Mouse (Mus musculus) liver, postnatal 0 days (tissue): ENCODE measurements around the gene Ccdc62. TPM values are rescaled to one million over a fixed set of nuclear protein-coding genes. Genes with fewer than 3 reads are reported as not detected.
A peak's percentile ranks its signal among the peaks of the same experiment; 100 is the strongest.

ENCODE experiments used
- ATAC-seq: fragments of 200-750 bp; cut with Nextera tagmentation; 2 replicates; pipeline ENCODE4 v1.8.0; 2017; ENCODE audit warnings: mild to moderate bottlenecking, moderate library complexity
- DNase-seq: peaks from one replicate; pipeline ENCODE4 v3.0.0-alpha.2; 2016
- H3K27ac ChIP-seq: fragments of 300-500 bp; sonication (generic); 2 replicates; pipeline ENCODE4 v1.5.1; 2014; ENCODE audit warnings: antibody characterized with exemption, moderate library complexity, mild to moderate bottlenecking, low read depth
- H3K27me3 ChIP-seq: fragments of 300-500 bp; sonication (generic); 2 replicates; pipeline ENCODE4 v1.6.1; 2014; ENCODE audit warnings: low read length, control low read depth, mixed read lengths; ENCODE audit not compliant: insufficient read depth
- H3K36me3 ChIP-seq: fragments of 300-500 bp; sonication (generic); replicated peaks from 2 replicates; pipeline ENCODE4 v1.6.1; 2014; ENCODE audit warnings: mild to moderate bottlenecking, control low read depth, low read length, moderate library complexity, mixed read lengths; ENCODE audit not compliant: insufficient read depth
- H3K4me1 ChIP-seq: fragments of 300-500 bp; sonication (generic); 2 replicates; pipeline ENCODE4 v1.6.1; 2014; ENCODE audit warnings: antibody characterized with exemption, mild to moderate bottlenecking, control low read depth; ENCODE audit not compliant: insufficient read depth
- H3K4me2 ChIP-seq: fragments of 300-500 bp; sonication (generic); 2 replicates; pipeline ENCODE4 v1.6.1; 2014; ENCODE audit warnings: low read depth, mild to moderate bottlenecking, low read length, moderate library complexity, mixed read lengths
- H3K4me3 ChIP-seq: fragments of 300-500 bp; sonication (generic); 2 replicates; pipeline ENCODE4 v1.5.1; 2014; ENCODE audit warnings: low read depth, low read length
- H3K9ac ChIP-seq: fragments of 300-500 bp; sonication (generic); replicated peaks from 2 replicates; pipeline ENCODE4 v1.6.1; 2014; ENCODE audit warnings: mild to moderate bottlenecking, moderate library complexity
- H3K9me3 ChIP-seq: fragments of 300-500 bp; sonication (generic); 2 replicates; pipeline ENCODE4 v1.6.1; 2016; ENCODE audit warnings: mild to moderate bottlenecking, control low read depth, low read length, mixed read lengths
- CTCF ChIP-seq: sonication (generic); IDR thresholded peaks from 2 replicates; pipeline ENCODE4 v1.5.1; 2016; ENCODE audit warnings: antibody characterized with exemption, low read depth
- EP300 ChIP-seq: IDR thresholded peaks from 2 replicates; pipeline ENCODE4 v1.6.1; 2016; ENCODE audit warnings: antibody characterized with exemption, low read depth, mild to moderate bottlenecking
- WGBS: fragments of 180-500 bp; shearing (Covaris S2); extraction: QIAGEN DNeasy Blood & Tissue Kit; methylation state at CpG from one replicate; pipeline ENCODE4 v1.1.7; 2014; ENCODE audit not compliant: insufficient replicate concordance; 5-methylcytosine and 5-hydroxymethylcytosine counted together
- polyA plus RNA-seq: library from polyadenylated mRNA; unstranded; fragments of >200 nt; fragmentation: Nextera tagmentation; extraction: Ambion mirVana; gene quantifications from 2 replicates; pipeline ENCODE4 v1.2.1, GENCODE M21; 2015

Ccdc62 gene
- polyA plus RNA-seq, 1 experiment from 2014 or later = 3.1 TPM

DNA sequence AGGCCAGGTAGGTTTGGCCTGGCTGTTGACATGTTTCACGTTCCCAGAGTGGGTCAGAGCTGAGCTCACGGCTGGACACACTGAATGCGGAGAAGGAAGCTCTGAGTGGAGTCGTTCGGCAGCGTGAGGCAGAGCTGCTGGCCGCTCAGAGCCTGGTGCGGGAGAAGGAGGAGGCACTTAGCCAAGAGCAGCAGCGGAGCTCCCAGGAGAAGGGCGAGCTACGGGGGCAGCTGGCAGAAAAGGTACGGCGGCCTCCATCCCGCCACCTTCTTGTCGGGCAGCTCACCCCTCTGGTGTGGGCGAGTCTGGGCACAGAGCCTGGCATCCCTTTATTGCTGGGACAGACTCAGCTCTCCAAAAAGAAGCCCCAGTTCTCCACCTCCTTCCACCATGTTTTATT lies 67.3 kb downstream of the Ccdc62 start:
- no peaks in the 10 kb centered on the region for H3K9me3 ChIP-seq

GRCm38 (mm10) chr5:123998370-123998769 lies 67.9 kb downstream of the Ccdc62 start:
- ATAC-seq = no peak

More for the DNA sequence above, 67.3 kb downstream of the Ccdc62 start:
- WGBS = 88% methylated on average over 16 of the region's 16 CpGs
- Histone ChIP-seq H3K4me2 (no peak overlapping the region), H3K4me1 (0 out of 2 replicates have a peak, but pooled peaks cover 3% of the 10 kb centered on the region), H3K27ac (no peak overlapping the region), H3K9ac (no peak overlapping the region), H3K36me3 (peaks cover 43% of the 10 kb centered on the region), H3K27me3 (no peaks in the 10 kb centered on the region), H3K4me3 (no peak overlapping the region)
- ATAC-seq (no peak), DNase-seq (no peak)
- TF ChIP-seq CTCF = no peak
- no peak for TF ChIP-seq EP300

GRCm38 (mm10) chr5:124000824-124001223 lies 70.3 kb downstream of the Ccdc62 start:
- ATAC-seq (no peak), DNase-seq (peak; percentile 91)
- Histone ChIP-seq H3K9me3 (no peaks in the 10 kb centered on the region), H3K27ac (no peak overlapping the region), H3K36me3 (peaks cover 60% of the 10 kb centered on the region), H3K4me2 (no peak overlapping the region), H3K4me1 (peaks cover 8% of the 10 kb centered on the region), H3K9ac (no peak overlapping the region), H3K27me3 (no peaks in the 10 kb centered on the region), H3K4me3 (no peak overlapping the region)
- TF ChIP-seq EP300 (no peak), CTCF (peak; percentile 99)
- WGBS = 9% methylated on average over 7 of the region's 7 CpGs

More at GRCm38 (mm10) chr5:123998370-123998769, 67.9 kb downstream of the Ccdc62 start:
- Histone ChIP-seq H3K27ac (no peak overlapping the region), H3K9me3 (no peaks in the 10 kb centered on the region), H3K4me3 (no peak overlapping the region), H3K4me2 (no peak overlapping the region), H3K36me3 (peaks cover 45% of the 10 kb centered on the region), H3K27me3 (no peaks in the 10 kb centered on the region), H3K9ac (no peak overlapping the region), H3K4me1 (0 out of 2 replicates have a peak, but pooled peaks cover 3% of the 10 kb centered on the region)
- WGBS = 53% methylated on average over 10 of the region's 10 CpGs
- no peak for TF ChIP-seq CTCF
- no peak for DNase-seq

DNA sequence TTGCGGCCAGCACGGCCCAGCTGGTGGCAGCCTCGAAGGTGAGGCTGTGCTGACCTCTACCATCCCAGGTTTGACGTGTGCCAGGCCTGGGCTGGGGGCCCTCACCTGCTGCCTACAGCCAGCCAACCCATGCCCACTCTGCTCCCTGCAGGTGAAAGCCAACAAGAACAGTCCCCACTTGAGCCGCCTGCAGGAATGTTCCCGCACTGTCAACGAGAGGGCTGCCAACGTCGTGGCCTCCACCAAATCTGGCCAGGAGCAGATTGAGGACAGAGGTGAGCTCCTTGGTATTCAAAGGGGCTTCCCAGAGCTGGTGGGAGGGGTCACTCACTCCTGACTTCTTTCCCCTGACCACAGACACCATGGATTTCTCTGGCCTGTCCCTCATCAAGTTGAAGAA lies 70.8 kb downstream of the Ccdc62 start:
- Histone ChIP-seq H3K4me3 (no peak overlapping the region), H3K27ac (no peak overlapping the region), H3K4me1 (peaks cover 8% of the 10 kb centered on the region), H3K36me3 (peaks cover 61% of the 10 kb centered on the region), H3K9me3 (no peaks in the 10 kb centered on the region), H3K4me2 (no peak overlapping the region), H3K9ac (no peak overlapping the region), H3K27me3 (no peaks in the 10 kb centered on the region)
- TF ChIP-seq CTCF (no peak), EP300 (no peak)
- ATAC-seq = no peak
- WGBS = 49% methylated on average over 9 of the region's 9 CpGs
- no peak for DNase-seq

DNA sequence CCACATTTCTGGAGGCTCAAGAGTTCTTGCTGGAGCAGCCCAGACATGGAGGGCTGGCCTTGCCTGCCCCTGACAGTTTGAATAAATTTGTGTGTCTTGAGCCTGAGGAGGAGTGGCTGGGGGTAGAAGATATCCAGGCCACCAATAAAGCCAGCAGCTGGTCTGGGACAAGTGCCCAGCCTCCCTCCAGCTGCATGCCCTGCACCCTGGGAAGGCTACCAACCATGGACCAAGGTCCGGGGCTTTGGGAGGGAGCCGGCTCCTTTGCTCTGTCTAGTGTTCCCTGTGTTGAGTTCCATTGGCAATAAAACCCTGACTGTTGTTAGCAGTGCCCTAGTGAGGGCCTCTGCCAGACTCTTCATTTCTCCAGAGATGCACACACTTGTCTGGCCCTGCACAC lies 72.4 kb downstream of the Ccdc62 start:
- DNase-seq (no peak), ATAC-seq (no peak)
- no peak overlapping the region for H3K9ac ChIP-seq
- H3K9me3 ChIP-seq = no peaks in the 10 kb centered on the region
- TF ChIP-seq EP300 (no peak), CTCF (no peak)
- no peak overlapping the region for H3K4me3 ChIP-seq
- H3K27ac ChIP-seq = peak overlapping the region; percentile 80
- H3K4me2 ChIP-seq = no peak overlapping the region
- peaks cover 62% of the 10 kb centered on the region for H3K36me3 ChIP-seq
- peaks cover 8% of the 10 kb centered on the region for H3K4me1 ChIP-seq
- 74% methylated on average over 2 of the region's 2 CpGs for WGBS
- H3K27me3 ChIP-seq = no peaks in the 10 kb centered on the region

DNA sequence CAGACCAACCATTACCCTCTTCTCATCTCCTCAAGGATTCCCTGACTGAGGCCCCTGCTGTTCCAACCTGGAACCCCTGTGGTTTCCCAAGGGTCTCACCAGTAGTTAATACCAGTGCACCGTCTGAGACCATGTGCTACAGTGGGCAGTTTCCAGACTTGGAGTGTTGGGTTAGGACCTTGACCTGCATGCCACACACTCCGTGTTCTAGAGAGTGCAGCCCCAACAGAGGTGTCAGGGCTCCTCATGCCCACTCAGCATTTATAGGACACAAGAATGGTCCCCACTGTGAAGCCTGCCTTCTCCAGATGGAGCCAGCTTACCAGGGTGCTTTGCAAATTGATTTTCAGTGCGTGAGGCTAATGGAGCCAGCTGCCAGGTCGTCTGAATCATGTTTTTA lies 72.9 kb downstream of the Ccdc62 start:
- Histone ChIP-seq H3K4me3 (no peak overlapping the region), H3K9ac (no peak overlapping the region), H3K4me1 (peaks cover 8% of the 10 kb centered on the region), H3K9me3 (no peaks in the 10 kb centered on the region), H3K27ac (peak overlapping the region; percentile 80), H3K4me2 (no peak overlapping the region), H3K36me3 (peaks cover 66% of the 10 kb centered on the region), H3K27me3 (no peaks in the 10 kb centered on the region)
- DNase-seq (no peak), ATAC-seq (no peak)
- 64% methylated on average over 4 of the region's 4 CpGs for WGBS
- TF ChIP-seq CTCF = no peak
- TF ChIP-seq EP300 = no peak
